Mouse (Mus musculus) lung, adult 2 months (tissue): ENCODE measurements around the gene Fsip1. TPM values are rescaled to one million over a fixed set of nuclear protein-coding genes. Genes with fewer than 3 reads are reported as not detected.
"Not testable (repeated sequence)": the region's sequence is repeated elsewhere in the genome, so short reads cannot be mapped to it uniquely, and the experiment has no call there.

Source experiments
- DNase-seq: peaks from one replicate; pipeline ENCODE4 v3.0.0; 2022
- H3K4me1 ChIP-seq: fragments of 200-500 bp; 2 replicates; pipeline ENCODE4 v1.6.1; 2011; ENCODE audit warnings: low read length; ENCODE audit not compliant: control insufficient read depth, insufficient read depth
- H3K4me3 ChIP-seq: fragments of 200-500 bp; replicated peaks from 2 replicates; pipeline ENCODE3; 2011; ENCODE audit warnings: low read depth, mild to moderate bottlenecking, control low read depth, low read length; ENCODE audit errors: extremely low read depth
- CTCF ChIP-seq: fragments of 200-500 bp; IDR thresholded peaks from 2 replicates; pipeline ENCODE4 v1.5.1; 2011; ENCODE audit warnings: mild to moderate bottlenecking, low read length, control low read depth; ENCODE audit not compliant: insufficient read depth
- POLR2A ChIP-seq: fragments of 200-500 bp; IDR thresholded peaks from 2 replicates; pipeline ENCODE4 v1.6.1; 2011; ENCODE audit warnings: low read depth, mild to moderate bottlenecking, control low read depth, low read length, borderline replicate concordance; ENCODE audit errors: extremely low read depth
- WGBS: fragments of 180-500 bp; shearing (Covaris S2); methylation state at CpG from one replicate; pipeline ENCODE4 v1.1.7; 2018; 5-methylcytosine and 5-hydroxymethylcytosine counted together
- polyA plus RNA-seq: library from polyadenylated mRNA; depleted of rRNA; stranded (reverse); fragments of >200 nt; gene quantifications from 2 replicates; pipeline ENCODE4 v1.2.3, GENCODE M21; 2012

Fsip1 gene
- polyA plus RNA-seq, 1 experiment: 0.60 TPM

DNA sequence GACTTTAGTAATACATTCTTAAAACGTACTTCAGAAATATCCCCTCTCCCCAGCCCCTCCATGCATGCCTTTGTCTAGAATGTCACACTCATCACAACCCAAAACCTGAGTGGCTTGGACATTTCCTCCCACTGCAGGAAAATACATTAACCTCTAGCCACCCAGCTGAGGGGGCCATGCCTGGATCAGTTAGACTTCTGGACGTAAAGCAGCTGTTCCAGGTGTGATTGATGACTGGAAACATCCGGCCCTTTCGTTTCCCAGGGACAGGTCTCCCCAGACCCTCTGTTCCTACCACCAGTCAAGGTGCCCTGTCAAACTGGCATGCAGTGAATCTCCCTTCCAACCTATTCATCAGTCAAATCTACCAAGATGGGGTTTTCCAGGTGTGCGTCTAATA lies 94.3 kb downstream of the Fsip1 start:
- TF ChIP-seq POLR2A: no peak
- TF ChIP-seq CTCF: no peak
- Histone ChIP-seq H3K4me1 (no peaks in the 10 kb centered on the region), H3K4me3 (no peak overlapping the region)
- no peak for DNase-seq
- 62% methylated on average over 5 of the region's 5 CpGs for WGBS

DNA sequence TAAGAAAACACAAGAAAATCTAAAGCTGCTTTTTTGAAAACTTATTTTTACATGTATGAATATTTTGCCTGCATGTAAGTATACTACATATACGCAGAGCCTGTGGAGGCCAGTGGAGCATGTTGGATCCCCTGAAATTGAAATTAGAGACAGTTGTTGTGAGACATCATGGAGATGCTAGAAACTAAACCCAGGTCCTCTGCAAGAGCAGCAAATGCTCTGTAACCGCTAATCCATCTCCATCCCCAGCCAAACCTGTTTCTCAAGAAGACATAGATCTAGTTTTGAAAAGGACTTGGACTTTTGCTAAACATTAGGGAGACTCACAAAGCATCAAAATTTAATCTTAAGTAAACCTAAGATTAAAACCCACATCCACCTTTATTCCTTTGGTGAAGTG lies 95.8 kb downstream of the Fsip1 start:
- WGBS: 89% methylated on average over 2 of the region's 2 CpGs
- Histone ChIP-seq H3K4me3 (no peak overlapping the region), H3K4me1 (no peaks in the 10 kb centered on the region)
- no peak for TF ChIP-seq POLR2A
- no peak for TF ChIP-seq CTCF
- no peak for DNase-seq

DNA sequence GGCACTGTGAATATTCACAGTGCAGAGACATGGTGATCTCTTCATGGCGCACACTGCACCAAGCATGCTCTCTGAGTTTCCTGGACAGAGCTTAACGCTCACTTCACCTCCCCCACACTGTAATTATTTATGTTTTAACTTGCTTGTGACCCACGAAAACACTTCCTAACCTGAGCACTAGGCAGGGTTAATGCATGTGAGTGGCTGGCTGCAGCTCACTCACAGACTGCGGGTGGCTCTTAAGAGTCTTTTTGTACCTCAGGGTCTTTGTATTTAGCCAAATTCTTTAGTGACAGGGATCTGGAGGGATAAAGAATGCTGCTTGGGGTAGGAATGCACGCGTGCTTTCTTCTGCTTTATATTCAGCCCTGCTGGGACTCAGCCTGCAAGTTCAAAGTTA lies 96.2 kb downstream of the Fsip1 start:
- H3K4me3 ChIP-seq: no peak overlapping the region
- no peaks in the 10 kb centered on the region for H3K4me1 ChIP-seq
- TF ChIP-seq POLR2A (no peak), CTCF (no peak)
- 46% methylated on average over 6 of the region's 6 CpGs for WGBS
- no peak for DNase-seq

DNA sequence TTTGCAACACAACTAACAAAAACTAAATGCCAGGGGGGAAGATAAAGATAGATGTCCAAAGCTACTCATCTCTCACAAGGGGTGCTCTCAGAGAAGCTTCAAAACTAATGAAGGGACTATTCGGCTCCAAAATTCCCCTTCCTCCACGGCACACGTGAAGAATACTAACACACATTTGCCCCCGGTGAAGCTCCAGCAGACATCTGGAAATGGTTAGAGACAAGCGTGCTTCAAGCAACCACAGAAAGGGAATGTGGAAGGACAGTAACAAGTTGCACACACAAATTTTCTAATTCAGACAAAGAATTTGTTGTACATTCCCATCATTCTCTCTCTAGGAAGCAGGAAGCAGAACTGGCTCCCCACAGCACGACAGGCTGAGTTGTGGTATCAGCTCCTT lies 97.6 kb downstream of the Fsip1 start:
- TF ChIP-seq CTCF: no peak
- TF ChIP-seq POLR2A: no peak
- DNase-seq: no peak
- WGBS: 59% methylated on average over 6 of the region's 6 CpGs

DNA sequence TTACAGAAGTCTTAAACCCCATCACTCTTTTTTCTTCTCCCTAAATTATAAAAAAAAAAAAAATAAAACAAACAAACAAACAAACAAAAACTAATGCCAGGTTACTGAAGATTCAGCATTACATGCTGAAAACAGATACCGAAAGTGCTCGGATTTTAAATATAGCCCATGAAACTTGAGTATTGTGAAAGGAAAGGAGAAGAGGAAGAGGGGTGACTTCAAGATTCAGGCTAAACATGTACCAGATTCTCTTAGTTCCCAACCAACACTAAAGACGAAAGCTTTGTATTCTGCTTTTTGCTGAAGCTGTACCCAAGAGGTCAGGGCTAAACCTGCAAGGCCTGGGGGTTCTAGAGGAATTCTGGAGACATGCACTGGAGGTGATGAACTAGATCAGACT lies 98.7 kb downstream of the Fsip1 start:
- H3K4me1 ChIP-seq: no peaks in the 10 kb centered on the region
- no peak for DNase-seq
- TF ChIP-seq POLR2A: no peak
- TF ChIP-seq CTCF: no peak
- H3K4me3 ChIP-seq: no peak overlapping the region
- 85% methylated on average over 3 of the region's 3 CpGs for WGBS

More for the DNA sequence above, 97.6 kb downstream of the Fsip1 start:
- H3K4me3 ChIP-seq: no peak overlapping the region
- H3K4me1 ChIP-seq: no peaks in the 10 kb centered on the region

DNA sequence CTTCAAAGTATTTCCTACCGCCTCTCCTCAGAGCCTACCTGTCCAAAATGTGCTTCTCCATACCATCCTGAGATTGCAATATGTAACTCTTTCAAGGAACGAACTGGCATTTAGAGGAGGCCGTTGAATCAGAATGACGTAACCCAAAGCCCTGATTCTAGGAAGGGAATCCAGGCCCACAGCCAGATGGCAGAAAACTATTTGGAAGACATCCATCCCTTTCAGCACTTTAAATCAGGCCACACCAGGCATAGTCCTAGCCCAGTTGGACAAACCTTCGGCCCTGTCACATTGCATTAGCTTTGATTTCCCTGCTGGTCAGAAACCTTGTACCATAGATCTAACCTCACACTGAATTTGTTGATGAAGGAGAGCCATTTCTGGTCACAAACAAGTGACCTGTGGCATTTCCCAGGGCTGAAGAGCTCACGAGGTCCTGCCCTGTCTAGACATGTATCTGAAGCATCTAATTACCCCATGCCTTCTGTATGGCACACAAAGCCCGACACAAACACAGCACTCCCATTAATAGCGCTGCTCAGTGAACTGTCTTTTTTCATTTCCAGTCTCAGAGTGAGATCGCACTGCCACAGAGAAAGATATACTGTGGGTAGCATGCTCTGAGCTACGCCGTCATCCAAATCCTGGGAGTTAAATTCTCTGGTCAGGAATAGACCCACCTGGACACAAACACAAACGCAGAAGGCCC lies 106.8 kb downstream of the Fsip1 start:
- 0 out of 2 replicates have a peak, but pooled peaks cover 4% of the 10 kb centered on the region for H3K4me1 ChIP-seq
- H3K4me3 ChIP-seq: no peak overlapping the region
- no peak for TF ChIP-seq CTCF
- no peak for TF ChIP-seq POLR2A
- WGBS: 56% methylated on average over 12 of the region's 12 CpGs
- DNase-seq: peak; percentile 35

DNA sequence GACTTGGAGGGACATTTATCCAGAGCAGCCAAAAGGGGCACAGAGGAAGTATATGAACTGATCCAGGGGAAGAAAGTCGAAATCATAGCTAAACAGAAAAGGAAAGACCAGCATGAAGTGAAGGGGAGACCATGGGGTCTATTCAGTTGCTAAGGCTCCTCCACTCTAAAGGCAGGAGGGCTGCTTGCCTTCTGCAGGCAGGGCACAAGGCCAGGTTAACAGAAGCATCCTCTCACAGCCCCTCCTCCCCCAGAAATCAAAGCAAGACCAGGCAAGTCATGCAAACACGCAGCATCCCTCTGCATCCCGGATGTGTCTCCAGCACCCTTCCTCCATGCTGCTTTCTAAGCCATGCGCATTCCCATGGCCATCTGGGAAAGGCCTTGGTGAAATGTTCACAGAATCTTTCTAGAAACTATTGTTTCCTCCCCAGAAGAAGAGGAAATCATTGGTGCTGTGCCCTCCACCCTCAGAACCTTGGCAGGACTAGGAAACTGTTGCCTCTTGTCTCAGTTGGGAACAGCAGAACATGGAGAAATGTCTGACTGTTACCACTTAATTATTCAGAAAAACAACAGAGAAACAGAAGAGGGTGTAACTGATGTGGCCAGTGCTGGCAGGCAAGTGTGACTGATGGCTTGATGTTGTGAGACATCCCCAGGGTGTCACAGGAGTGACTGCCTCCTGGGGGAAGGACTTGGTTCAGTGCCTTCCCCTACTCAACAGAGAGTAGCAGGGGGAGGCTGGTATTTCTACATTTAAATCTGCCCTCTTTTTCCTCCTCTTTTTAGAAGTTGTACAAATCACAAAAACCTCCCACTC lies 108.2 kb downstream of the Fsip1 start:
- Histone ChIP-seq H3K4me3 (no peak overlapping the region), H3K4me1 (0 out of 2 replicates have a peak, but pooled peaks cover 4% of the 10 kb centered on the region)
- DNase-seq: no peak
- 68% methylated on average over 4 of the region's 4 CpGs for WGBS
- no peak for TF ChIP-seq CTCF
- TF ChIP-seq POLR2A: no peak

DNA sequence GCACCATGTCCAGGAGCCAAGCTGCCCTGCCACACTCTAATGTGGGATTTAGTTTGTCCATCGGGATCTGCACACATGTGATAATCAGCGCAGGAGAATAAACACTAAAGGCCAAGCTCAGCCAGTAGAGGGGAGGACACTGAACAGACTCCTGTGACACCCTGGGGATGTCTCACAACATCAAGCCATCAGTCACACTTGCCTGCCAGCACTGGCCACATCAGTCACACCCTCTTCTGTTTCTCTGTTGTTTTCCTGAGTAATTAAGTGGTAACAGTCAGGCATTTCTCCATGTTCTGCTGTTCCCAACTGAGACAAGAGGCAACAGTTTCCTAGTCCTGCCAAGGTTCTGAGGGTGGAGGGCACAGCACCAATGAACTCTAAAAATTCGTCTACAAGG lies 109.0 kb downstream of the Fsip1 start:
- not testable (repeated sequence) for H3K4me3 ChIP-seq, H3K4me1 ChIP-seq, DNase-seq
- WGBS: 37% methylated on average over 3 of the region's 3 CpGs

DNA sequence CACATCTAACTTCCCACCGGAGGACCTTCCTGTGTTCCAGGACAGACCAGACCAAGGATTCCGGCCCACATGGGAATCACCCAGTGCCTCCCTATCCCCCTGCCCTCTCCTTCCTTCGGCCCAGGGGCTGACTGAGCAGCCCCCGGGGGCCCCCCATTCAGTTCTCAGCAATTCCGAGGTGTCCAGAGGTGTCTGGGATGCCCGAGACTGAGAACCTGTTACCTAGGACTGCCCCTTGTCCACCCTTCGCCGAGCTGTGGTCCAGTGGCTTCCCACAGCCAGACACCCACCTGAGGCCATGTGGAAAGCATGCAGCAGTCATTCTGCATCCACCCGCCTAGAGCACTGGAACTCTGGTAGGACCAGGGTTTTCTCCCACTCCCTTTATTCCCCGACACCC lies 115.1 kb downstream of the Fsip1 start:
- no peak for TF ChIP-seq CTCF
- TF ChIP-seq POLR2A: no peak
- 90% methylated on average over 10 of the region's 10 CpGs for WGBS
- DNase-seq: no peak
- H3K4me1 ChIP-seq: no peaks in the 10 kb centered on the region
- no peak overlapping the region for H3K4me3 ChIP-seq

DNA sequence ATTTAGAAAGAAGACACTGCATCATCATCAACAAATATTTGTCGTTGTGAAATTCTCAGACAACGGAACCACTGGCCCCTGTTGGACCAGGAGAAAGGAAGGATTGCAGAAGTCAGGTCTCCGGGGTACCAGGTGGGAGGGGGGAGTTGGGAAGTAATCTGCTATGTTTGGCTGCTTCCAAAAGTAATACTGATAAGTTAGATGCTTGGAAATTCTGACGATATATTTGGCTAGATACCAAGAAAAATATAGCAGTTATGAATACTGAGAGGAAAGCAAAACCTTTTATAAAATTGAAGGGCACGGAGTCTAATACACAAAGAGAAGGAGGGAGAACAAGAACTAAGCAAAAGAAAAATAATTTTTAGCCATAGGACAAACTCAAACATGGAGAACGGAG lies 117.5 kb downstream of the Fsip1 start:
- WGBS: 54% methylated on average over 6 of the region's 6 CpGs
- H3K4me3 ChIP-seq: no peak overlapping the region
- TF ChIP-seq POLR2A (no peak), CTCF (no peak)
- H3K4me1 ChIP-seq: no peaks in the 10 kb centered on the region
- no peak for DNase-seq
